Mouse (Mus musculus) subcutaneous adipose tissue, adult 2 months (tissue): Measurements from ENCODE around the gene Ttc30a1. TPM values are rescaled to one million over a fixed set of nuclear protein-coding genes. Genes with fewer than 3 reads are reported as not detected.

ENCODE experiments used
- polyA plus RNA-seq: library from polyadenylated mRNA; depleted of rRNA; stranded (reverse); fragments of >200 nt; gene quantifications from 2 replicates; pipeline ENCODE4 v1.2.3, GENCODE M21; 2012; ENCODE audit warnings: low replicate concordance; rRNA removed

The Ttc30a1 gene
- 1.7 and 3.6 TPM in 2 replicates for polyA plus RNA-seq

DNA sequence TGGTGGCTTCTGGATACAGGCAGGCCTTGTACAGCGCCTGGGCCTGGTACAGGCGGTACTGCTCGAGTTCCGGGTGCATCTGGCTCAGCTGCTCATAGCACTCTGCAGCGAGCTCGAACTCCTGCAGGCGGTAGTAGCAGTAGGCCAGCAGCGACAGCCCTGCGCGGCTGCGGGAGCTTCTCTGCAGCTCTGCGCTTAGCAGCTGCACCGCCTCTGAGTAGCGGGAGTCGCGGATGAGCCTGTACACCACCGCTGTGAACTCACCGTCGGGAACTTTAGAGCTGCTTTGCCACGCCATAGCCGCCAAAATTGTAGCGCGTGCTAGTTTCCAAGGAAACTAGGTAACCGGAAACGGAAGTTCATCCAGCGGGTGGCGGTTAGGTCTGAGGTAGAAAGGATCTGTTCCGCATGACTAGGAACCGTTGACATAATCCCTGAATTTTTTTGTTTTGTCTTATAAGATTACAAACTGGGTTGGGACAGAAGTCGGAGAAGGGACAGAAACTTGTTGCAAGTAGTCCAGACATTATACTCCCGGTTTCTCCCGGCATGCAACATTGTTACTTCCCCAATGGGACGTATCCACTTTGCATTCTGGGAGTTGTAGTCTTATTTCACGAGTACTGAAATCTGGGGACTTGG is at the start of gene Ttc30a1:
Gene Ttc30a1 (minus strand): TSS at position 528 of the 642 bp plus-strand sequence.

DNA sequence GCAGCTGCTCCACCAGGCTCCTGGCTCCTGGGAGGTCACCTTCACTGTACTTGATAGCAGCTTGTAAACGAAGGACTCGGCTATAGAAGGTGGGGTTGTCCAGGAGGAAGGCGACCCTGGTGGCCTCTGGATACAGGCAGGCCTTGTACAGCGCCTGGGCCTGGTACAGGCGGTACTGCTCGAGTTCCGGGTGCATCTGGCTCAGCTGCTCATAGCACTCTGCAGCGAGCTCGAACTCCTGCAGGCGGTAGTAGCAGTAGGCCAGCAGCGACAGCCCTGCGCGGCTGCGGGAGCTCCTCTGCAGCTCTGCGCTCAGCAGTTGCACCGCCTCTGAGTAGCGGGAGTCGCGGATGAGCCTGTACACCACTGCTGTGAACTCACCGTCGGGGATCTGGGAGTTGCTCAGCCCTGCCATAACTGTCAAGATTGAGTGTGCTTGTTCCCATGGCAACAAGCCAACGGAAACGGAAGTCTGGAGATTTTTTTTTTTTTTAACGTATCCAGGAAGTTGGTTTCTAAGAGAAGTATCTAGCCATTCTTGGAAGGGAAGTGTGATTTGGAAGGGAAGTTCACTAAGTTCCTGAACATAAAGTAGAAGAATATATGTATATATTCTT is 3.9 kb downstream of the Ttc30a1 start, which contains the start of gene Ttc30a2:
Gene Ttc30a2 (minus strand): TSS at position 419 of the 617 bp plus-strand sequence.

DNA sequence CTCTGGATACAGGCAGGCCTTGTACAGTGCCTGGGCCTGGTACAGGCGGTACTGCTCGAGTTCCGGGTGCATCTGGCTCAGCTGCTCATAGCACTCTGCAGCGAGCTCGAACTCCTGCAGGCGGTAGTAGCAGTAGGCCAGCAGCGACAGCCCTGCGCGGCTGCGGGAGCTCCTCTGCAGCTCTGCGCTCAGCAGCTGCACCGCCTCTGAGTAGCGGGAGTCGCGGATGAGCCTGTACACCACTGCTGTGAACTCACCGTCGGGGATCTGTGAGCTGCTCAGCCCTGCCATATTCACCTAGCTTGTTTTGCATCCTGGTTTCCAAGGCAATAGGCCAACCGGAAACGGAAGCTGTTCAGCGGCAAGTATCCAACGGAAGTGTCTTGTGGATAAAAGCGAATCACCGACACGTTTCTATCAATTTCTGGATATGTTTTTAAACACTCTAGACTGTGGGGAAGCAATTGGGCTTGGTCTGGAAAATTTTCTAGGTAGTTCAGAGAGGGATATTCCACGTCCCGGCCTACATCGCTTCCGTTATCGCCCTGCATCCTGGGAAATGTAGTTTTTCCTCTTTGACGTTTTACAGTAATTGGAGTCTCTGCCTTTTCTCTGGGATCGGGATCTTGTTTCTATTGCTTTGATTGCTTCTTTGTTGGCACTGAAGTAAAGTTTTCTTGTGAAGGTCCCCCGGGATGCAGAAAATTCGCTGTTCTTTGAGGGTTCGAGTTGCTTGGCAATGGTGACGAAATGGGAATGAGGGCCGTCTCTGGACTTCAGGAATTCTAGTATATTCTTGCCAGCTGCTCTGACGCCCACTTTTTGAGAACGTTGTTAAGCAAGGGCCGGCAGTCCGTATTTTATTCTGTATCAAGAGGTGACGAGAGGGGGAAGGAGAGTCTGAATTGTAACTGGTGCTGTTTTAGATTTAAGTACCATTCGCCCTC is 43.4 kb downstream of the Ttc30a1 start, which contains the start of gene Ttc30b:
Gene Ttc30b (minus strand): TSS at position 469 of the 947 bp plus-strand sequence.

Other genes starting within 250 kb of the Ttc30a1 start
- 5.7 and 8.3 TPM in 2 replicates for gene Agps, start 149.8 kb downstream of the Ttc30a1 start, polyA plus RNA-seq
- 11.8 and 14.4 TPM in 2 replicates for gene Ttc30b, start 43.4 kb downstream of the Ttc30a1 start, polyA plus RNA-seq
- 0.21 and 0.37 TPM in 2 replicates for gene Ttc30a2, start 3.8 kb downstream of the Ttc30a1 start, polyA plus RNA-seq